Mouse (Mus musculus): ENCODE data around the gene Top2a. TPM values are rescaled to one million over a fixed set of nuclear protein-coding genes. Genes with fewer than 3 reads are reported as not detected.

Top2a gene
- polyA plus RNA-seq, 1 experiment, result 12.1 TPM

- Histone ChIP-seq H3K36me3 (replicated peaks; ENCODE audit: low read length) (peaks cover 10% of the 10 kb centered on the region), H3K27me3 (replicated peaks) (peaks cover 90% of the 10 kb centered on the region), H3K4me3 (replicated peaks) (no peak overlapping the region), H3K9me3 (no peaks in the 10 kb centered on the region), H3K4me1 (peaks cover 37% of the 10 kb centered on the region)
- TF ChIP-seq GATA1 (IDR thresholded peaks at IDR 0.05; ENCODE audit: borderline replicate concordance, low read length), result no peak
- TF ChIP-seq FLI1 (IDR thresholded peaks at IDR 0.05; ENCODE audit: low read length), result no peak
These were observed 55.9 kb downstream of the Top2a start for GRCm38 (mm10) chr11:98968079-98968478.

- no peak overlapping the region for H3K4me3 ChIP-seq (replicated peaks)
- no peaks in the 10 kb centered on the region for H3K9me3 ChIP-seq
- H3K27me3 ChIP-seq (replicated peaks), result peaks cover 98% of the 10 kb centered on the region
- peaks cover 47% of the 10 kb centered on the region for H3K4me1 ChIP-seq
- TF ChIP-seq GATA1 (IDR thresholded peaks at IDR 0.05; ENCODE audit: borderline replicate concordance, low read length) (no peak), FLI1 (IDR thresholded peaks at IDR 0.05; ENCODE audit: low read length) (no peak)
- peaks cover 9% of the 10 kb centered on the region for H3K36me3 ChIP-seq (replicated peaks; ENCODE audit: low read length)
These were observed 57.4 kb downstream of the Top2a start for GRCm38 (mm10) chr11:98966499-98967141.

- peaks cover 55% of the 10 kb centered on the region for H3K4me1 ChIP-seq
- H3K4me3 ChIP-seq (replicated peaks), result no peak overlapping the region
- peaks cover 4% of the 10 kb centered on the region for H3K36me3 ChIP-seq (replicated peaks; ENCODE audit: low read length)
- no peak for TF ChIP-seq GATA1 (IDR thresholded peaks at IDR 0.05; ENCODE audit: borderline replicate concordance, low read length)
- no peak for TF ChIP-seq FLI1 (IDR thresholded peaks at IDR 0.05; ENCODE audit: low read length)
- peaks cover 98% of the 10 kb centered on the region for H3K27me3 ChIP-seq (replicated peaks)
- H3K9me3 ChIP-seq, result no peaks in the 10 kb centered on the region
These were observed 58.4 kb downstream of the Top2a start for GRCm38 (mm10) chr11:98965416-98966077.

- Histone ChIP-seq H3K9me3 (no peaks in the 10 kb centered on the region), H3K4me3 (replicated peaks) (no peak overlapping the region), H3K36me3 (replicated peaks; ENCODE audit: low read length) (no peaks in the 10 kb centered on the region), H3K27me3 (replicated peaks) (peaks cover 98% of the 10 kb centered on the region), H3K4me1 (peaks cover 63% of the 10 kb centered on the region)
- no peak for TF ChIP-seq FLI1 (IDR thresholded peaks at IDR 0.05; ENCODE audit: low read length)
- TF ChIP-seq GATA1 (IDR thresholded peaks at IDR 0.05; ENCODE audit: borderline replicate concordance, low read length), result no peak
These were observed 59.2 kb downstream of the Top2a start for GRCm38 (mm10) chr11:98964616-98965415.

GRCm38 (mm10) chr11:98964201-98964615, 59.8 kb downstream of the Top2a start:
- Histone ChIP-seq H3K27me3 (replicated peaks) (peaks cover 99% of the 10 kb centered on the region), H3K36me3 (replicated peaks; ENCODE audit: low read length) (no peaks in the 10 kb centered on the region), H3K4me1 (peaks cover 69% of the 10 kb centered on the region), H3K9me3 (no peaks in the 10 kb centered on the region), H3K4me3 (replicated peaks) (peak overlapping the region; percentile 85)
- no peak for TF ChIP-seq GATA1 (IDR thresholded peaks at IDR 0.05; ENCODE audit: borderline replicate concordance, low read length)
- TF ChIP-seq FLI1 (IDR thresholded peaks at IDR 0.05; ENCODE audit: low read length), result no peak

GRCm38 (mm10) chr11:98963191-98964021, 60.6 kb downstream of the Top2a start:
- H3K9me3 ChIP-seq, result no peaks in the 10 kb centered on the region
- H3K27me3 ChIP-seq (replicated peaks), result peaks cover 95% of the 10 kb centered on the region
- no peaks in the 10 kb centered on the region for H3K36me3 ChIP-seq (replicated peaks; ENCODE audit: low read length)
- peaks cover 64% of the 10 kb centered on the region for H3K4me1 ChIP-seq
- TF ChIP-seq GATA1 (IDR thresholded peaks at IDR 0.05; ENCODE audit: borderline replicate concordance, low read length), result no peak
- TF ChIP-seq FLI1 (IDR thresholded peaks at IDR 0.05; ENCODE audit: low read length), result no peak
- peak overlapping the region; percentile 85 for H3K4me3 ChIP-seq (replicated peaks)

- H3K4me3 ChIP-seq (replicated peaks), result peak overlapping the region; percentile 85
- H3K36me3 ChIP-seq (replicated peaks; ENCODE audit: low read length), result no peaks in the 10 kb centered on the region
- H3K27me3 ChIP-seq (replicated peaks), result peaks cover 95% of the 10 kb centered on the region
- TF ChIP-seq GATA1 (IDR thresholded peaks at IDR 0.05; ENCODE audit: borderline replicate concordance, low read length) (no peak), FLI1 (IDR thresholded peaks at IDR 0.05; ENCODE audit: low read length) (no peak)
- no peaks in the 10 kb centered on the region for H3K9me3 ChIP-seq
- peaks cover 62% of the 10 kb centered on the region for H3K4me1 ChIP-seq
These were observed 61.4 kb downstream of the Top2a start for GRCm38 (mm10) chr11:98962421-98963095.

GRCm38 (mm10) chr11:98961766-98962165, 62.2 kb downstream of the Top2a start:
- TF ChIP-seq GATA1 (IDR thresholded peaks at IDR 0.05; ENCODE audit: borderline replicate concordance, low read length), result no peak
- TF ChIP-seq FLI1 (IDR thresholded peaks at IDR 0.05; ENCODE audit: low read length), result no peak
- Histone ChIP-seq H3K9me3 (no peaks in the 10 kb centered on the region), H3K4me3 (replicated peaks) (peak overlapping the region; percentile 4), H3K27me3 (replicated peaks) (peaks cover 94% of the 10 kb centered on the region), H3K4me1 (peaks cover 56% of the 10 kb centered on the region), H3K36me3 (replicated peaks; ENCODE audit: low read length) (no peaks in the 10 kb centered on the region)
